Mouse (Mus musculus) ES-E14 (cell line): ENCODE measurements at regions not wholly inside any gene's neighbourhood (a gene's known extent, or its start where the extent isn't known, plus 50 kb on each side); places are given as distances from the start of the nearest gene placed in this dataset.

ENCODE experiments used
- CHD2 ChIP-seq: IDR thresholded peaks from 2 replicates; pipeline ENCODE4 v1.6.1; 2014; ENCODE audit warnings: mild to moderate bottlenecking, low read depth, low read length, inconsistent platforms
- HCFC1 ChIP-seq: IDR thresholded peaks from 2 replicates; pipeline ENCODE4 v1.6.1; 2012; ENCODE audit warnings: low read length, inconsistent platforms, borderline replicate concordance; ENCODE audit not compliant: insufficient read depth
- MAFK ChIP-seq: IDR thresholded peaks from 2 replicates; pipeline ENCODE4 v1.6.1; 2014; ENCODE audit warnings: mild to moderate bottlenecking, low read depth, low read length, inconsistent platforms; ENCODE audit not compliant: insufficient read depth
- ZC3H11A ChIP-seq: IDR thresholded peaks from 2 replicates; pipeline ENCODE4 v1.6.1; 2012; ENCODE audit warnings: low read depth, mild to moderate bottlenecking, inconsistent platforms, low read length, borderline replicate concordance
- ZNF384 ChIP-seq: IDR thresholded peaks from 2 replicates; pipeline ENCODE4 v1.6.1; 2012; ENCODE audit warnings: low read depth, low read length, inconsistent platforms

DNA sequence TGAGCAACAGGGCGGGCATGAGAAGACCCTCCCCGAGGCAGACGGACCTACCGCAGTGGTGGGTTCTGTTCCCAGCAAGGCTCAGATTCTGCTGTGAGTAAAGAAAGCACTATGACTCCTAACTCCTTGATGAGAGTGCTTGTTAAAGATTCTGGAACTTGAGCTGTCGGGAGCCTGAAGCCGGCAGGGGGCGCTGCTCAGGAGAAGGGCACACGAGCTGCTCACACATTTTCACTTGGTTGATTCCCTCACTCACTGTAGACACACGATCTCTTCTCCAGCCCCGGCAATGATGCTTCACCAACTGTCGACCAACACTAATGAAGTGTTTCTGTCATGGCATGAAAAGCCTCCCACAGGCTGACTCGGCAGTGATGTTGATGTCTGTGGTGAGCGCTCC lies 185.6 kb downstream of the Gxylt1 start:
- no peak for TF ChIP-seq MAFK
- no peak for TF ChIP-seq HCFC1
- no peak for TF ChIP-seq ZC3H11A
- TF ChIP-seq ZNF384 = no peak
- no peak for TF ChIP-seq CHD2
